Mouse (Mus musculus): ENCODE measurements around the gene Csnka2ip. TPM values are rescaled to one million over a fixed set of nuclear protein-coding genes. Genes with fewer than 3 reads are reported as not detected.

Csnka2ip gene
- polyA plus RNA-seq, 1 experiment, result not detected

Other genes with a start within 250 kb of the Csnka2ip start
- 15.8 TPM for gene 4930453N24Rik, start 168.8 kb upstream of the Csnka2ip start, polyA plus RNA-seq (2012; fragmentation: generic; extraction: Trizol)
- gene Zfp654, start 249.2 kb upstream of the Csnka2ip start, polyA plus RNA-seq (2012; fragmentation: generic; extraction: Trizol), result 1.1 TPM
- gene Cggbp1, start 249.6 kb upstream of the Csnka2ip start, polyA plus RNA-seq (2012; fragmentation: generic; extraction: Trizol), result 21.9 TPM